Mouse (Mus musculus) thymus, adult 2 months (tissue): Measurements from ENCODE around the gene Rdh9. TPM values are rescaled to one million over a fixed set of nuclear protein-coding genes. Genes with fewer than 3 reads are reported as not detected.

ENCODE experiments used
- DNase-seq: peaks from one replicate; pipeline ENCODE4 v3.0.0; 2021
- H3K27ac ChIP-seq: fragments of 200-500 bp; 2 replicates; pipeline ENCODE4 v1.5.1; 2012; ENCODE audit warnings: low read length, control low read depth; ENCODE audit not compliant: control insufficient read depth, insufficient read depth
- H3K27me3 ChIP-seq: fragments of 200-500 bp; 2 replicates; pipeline ENCODE4 v1.6.1; 2012; ENCODE audit warnings: mild to moderate bottlenecking, low read length, moderate library complexity, mixed read lengths; ENCODE audit not compliant: control insufficient read depth, insufficient read depth
- H3K36me3 ChIP-seq: fragments of 200-500 bp; 2 replicates; pipeline ENCODE4 v1.6.1; 2012; ENCODE audit warnings: mild to moderate bottlenecking, low read length, moderate library complexity; ENCODE audit not compliant: control insufficient read depth, insufficient read depth
- H3K4me1 ChIP-seq: fragments of 200-500 bp; replicated peaks from 2 replicates; pipeline ENCODE4 v1.6.1; 2012; ENCODE audit warnings: low read length; ENCODE audit not compliant: control insufficient read depth, insufficient read depth
- H3K4me3 ChIP-seq: fragments of 200-500 bp; 2 replicates; pipeline ENCODE4 v1.5.1; 2012; ENCODE audit warnings: mild to moderate bottlenecking, low read length, control low read depth, moderate library complexity; ENCODE audit not compliant: control insufficient read depth, insufficient read depth
- CTCF ChIP-seq: fragments of 200-500 bp; IDR thresholded peaks from 2 replicates; pipeline ENCODE4 v1.5.1; 2012; ENCODE audit warnings: mild to moderate bottlenecking, control low read depth, low read length, moderate library complexity, borderline replicate concordance; ENCODE audit not compliant: control insufficient read depth, poor library complexity, insufficient read depth; ENCODE audit errors: extremely low read depth
- POLR2A ChIP-seq: fragments of 200-500 bp; IDR thresholded peaks from 2 replicates; pipeline ENCODE4 v1.6.1; 2012; ENCODE audit warnings: mild to moderate bottlenecking, low read length, control low read depth, moderate library complexity; ENCODE audit not compliant: control insufficient read depth, poor library complexity, insufficient read depth; ENCODE audit errors: extremely low read depth
- WGBS: fragments of 180-500 bp; shearing (Covaris S2); methylation state at CpG from one replicate; pipeline ENCODE4 v1.1.7; 2018; 5-methylcytosine and 5-hydroxymethylcytosine counted together
- polyA plus RNA-seq: library from polyadenylated mRNA; depleted of rRNA; stranded (reverse); fragments of >200 nt; gene quantifications from 2 replicates; pipeline ENCODE4 v1.2.3, GENCODE M21; 2012; rRNA removed

The Rdh9 gene
- 0.14 and 0.20 TPM in 2 replicates for polyA plus RNA-seq

DNA sequence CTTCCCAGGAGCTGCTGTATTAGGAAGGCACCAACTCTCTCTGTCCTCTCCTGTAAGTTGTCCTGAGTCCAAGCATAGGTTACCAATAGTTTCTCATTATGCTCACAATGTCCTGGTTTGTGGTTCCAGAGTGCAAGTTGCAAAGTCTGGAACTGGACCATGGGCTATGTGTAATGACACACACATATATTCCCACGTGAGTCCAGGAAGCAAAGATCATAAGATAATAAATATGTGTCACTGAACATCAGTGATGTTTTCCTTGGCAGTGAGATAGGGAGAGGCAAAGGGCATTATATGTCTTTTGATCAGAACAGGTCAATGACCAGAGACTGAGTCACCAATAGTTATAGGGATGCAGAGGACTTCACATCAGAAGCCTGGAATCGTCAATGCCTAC is at the start of gene Rdh9:
Rdh9 (plus strand) TSS at position 376 of the 400 bp plus-strand sequence.
- WGBS, result 80% methylated on average over 2 of the region's 2 CpGs
- Histone ChIP-seq H3K36me3 (no peaks in the 10 kb centered on the region), H3K4me1 (no peaks in the 10 kb centered on the region), H3K4me3 (no peak within 1 kb of the TSS), H3K27ac (no peak within 1 kb of the TSS), H3K27me3 (no peaks in the 10 kb centered on the region)
- no peak for DNase-seq
- no peak for TF ChIP-seq POLR2A
- no peak for TF ChIP-seq CTCF

- no peaks in the 10 kb centered on the region for H3K27me3 ChIP-seq
- H3K27ac ChIP-seq, result no peak overlapping the region
- TF ChIP-seq POLR2A (no peak), CTCF (no peak)
- no peak for DNase-seq
- 82% methylated on average over 8 of the region's 8 CpGs for WGBS
- H3K4me1 ChIP-seq, result no peaks in the 10 kb centered on the region
- H3K36me3 ChIP-seq, result no peaks in the 10 kb centered on the region
- no peak overlapping the region for H3K4me3 ChIP-seq
Observed at GRCm38 (mm10) chr10:127728437-127728836, 47.7 kb upstream of the Rdh9 start.

- no peaks in the 10 kb centered on the region for H3K4me1 ChIP-seq
- 84% methylated on average over 11 of the region's 11 CpGs for WGBS
- H3K4me3 ChIP-seq, result no peak overlapping the region
- no peak for DNase-seq
- TF ChIP-seq CTCF (no peak), POLR2A (no peak)
- H3K27ac ChIP-seq, result no peak overlapping the region
- H3K27me3 ChIP-seq, result no peaks in the 10 kb centered on the region
- H3K36me3 ChIP-seq, result no peaks in the 10 kb centered on the region
Observed at GRCm38 (mm10) chr10:127730285-127730932, 45.8 kb upstream of the Rdh9 start.

- Histone ChIP-seq H3K27me3 (no peaks in the 10 kb centered on the region), H3K36me3 (no peaks in the 10 kb centered on the region), H3K4me1 (no peaks in the 10 kb centered on the region), H3K4me3 (no peak overlapping the region), H3K27ac (no peak overlapping the region)
- WGBS, result 71% methylated on average over 9 of the region's 9 CpGs
- no peak for DNase-seq
- TF ChIP-seq CTCF, result no peak
- no peak for TF ChIP-seq POLR2A
Observed at GRCm38 (mm10) chr10:127730933-127731310, 45.3 kb upstream of the Rdh9 start.

- Histone ChIP-seq H3K27ac (no peak overlapping the region), H3K4me3 (no peak overlapping the region), H3K27me3 (no peaks in the 10 kb centered on the region), H3K36me3 (no peaks in the 10 kb centered on the region), H3K4me1 (no peaks in the 10 kb centered on the region)
- no peak for DNase-seq
- TF ChIP-seq CTCF (no peak), POLR2A (no peak)
- whole genome bisulfite sequencing, result 35% methylated on average over 5 of the region's 5 CpGs
Observed at GRCm38 (mm10) chr10:127731397-127731796, 44.8 kb upstream of the Rdh9 start.

DNA sequence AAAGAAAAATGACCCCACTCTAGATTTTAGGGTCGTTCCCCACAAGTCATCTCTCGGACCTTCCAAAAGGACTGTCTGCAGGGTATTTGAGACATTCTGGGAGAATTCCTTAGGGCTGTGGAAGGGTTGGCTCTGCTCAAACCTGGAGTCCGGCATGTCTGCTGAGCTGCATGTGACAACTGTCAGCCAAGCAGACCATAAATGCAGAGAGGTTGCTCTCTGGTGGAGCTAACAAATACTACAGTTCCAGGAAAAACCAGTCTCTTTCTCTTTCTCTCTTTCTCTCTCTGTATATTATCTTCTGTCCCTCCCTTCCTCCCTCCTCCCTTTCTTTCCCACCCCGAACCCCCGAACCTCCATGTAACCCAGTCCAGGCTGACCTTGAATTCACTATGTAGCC is 41.8 kb upstream of the Rdh9 start:
- Histone ChIP-seq H3K27me3 (no peaks in the 10 kb centered on the region), H3K4me1 (peaks cover 8% of the 10 kb centered on the region), H3K27ac (no peak overlapping the region), H3K4me3 (no peak overlapping the region), H3K36me3 (no peaks in the 10 kb centered on the region)
- TF ChIP-seq POLR2A (no peak), CTCF (no peak)
- WGBS, result 51% methylated on average over 5 of the region's 5 CpGs
- DNase-seq, result no peak

GRCm38 (mm10) chr10:127736266-127736665 is 39.9 kb upstream of the Rdh9 start:
- WGBS, result 41% methylated on average over 2 of the region's 2 CpGs
- H3K4me3 ChIP-seq, result no peak overlapping the region
- no peaks in the 10 kb centered on the region; the same call in 1 of the 2 replicates for H3K27me3 ChIP-seq
- no peak overlapping the region for H3K27ac ChIP-seq
- DNase-seq, result no peak
- TF ChIP-seq CTCF (no peak), POLR2A (no peak)
- H3K36me3 ChIP-seq, result no peaks in the 10 kb centered on the region
- H3K4me1 ChIP-seq, result peaks cover 12% of the 10 kb centered on the region
